16 mouse cellular contexts compared by ENCODE assay signal in the genomic region with DNA sequence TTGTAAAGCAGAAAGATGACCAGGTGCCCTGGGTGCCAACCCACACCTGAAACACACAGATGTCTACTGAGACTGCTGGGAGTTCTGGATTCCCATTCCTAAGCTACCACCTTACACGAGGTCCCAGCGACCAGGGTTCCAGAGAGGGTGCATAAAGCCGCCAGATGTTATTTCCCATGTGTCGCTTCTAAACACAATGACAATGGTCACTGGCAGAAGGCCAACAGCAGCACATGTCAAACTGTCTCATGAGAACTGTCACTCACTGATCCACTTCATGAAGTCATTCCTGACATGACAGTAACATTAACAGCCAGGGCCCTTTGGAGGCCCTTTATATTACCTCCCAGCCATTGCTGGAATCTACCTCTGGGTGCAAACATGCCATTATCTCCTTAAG.
DNase-seq lines count a peak whose midpoint lies in the region; ATAC-seq and TF ChIP-seq lines count a peak whose summit lies in the region.
"Had no signal": no experiment of that assay in that cellular context is flagged by ENCODE, and none has a peak within 500 bp of the region (broad histone marks: within the 10 kb centered on the region; RNA-seq: fewer than 3 reads in every experiment).

No protein-coding gene starts in this region.

- peak in 1 of 2 experiments; percentile 33 for DNase-seq in heart, adult 2 months
- DNase-seq in heart, adult 8-10 months (ENCODE audit: low spot score) = no peak
- peak; percentile 87 for DNase-seq in lung, embryonic 14.5 days
- DNase-seq in lung, adult 2 months = no peak
- DNase-seq in lung, postnatal 25 days (ENCODE audit: low spot score) = peak; percentile 36
- no peak for DNase-seq in urinary bladder, postnatal 25 days (ENCODE audit: low spot score)
- DNase-seq in left cerebral cortex, postnatal 4 days = no peak
- DNase-seq: adrenal gland, postnatal 14 days; B cell, adult 2 months; cerebellum, adult 9-11 months; liver; right cerebral cortex, adult 18-20 months had no signal

- TF ChIP-seq EP300 in heart, adult 2 months (IDR thresholded peaks at IDR 0.05; ENCODE audit: insufficient read depth, low read depth, low read length) = no peak

- TF ChIP-seq CTCF in heart, adult 2 months (IDR thresholded peaks at IDR 0.05) = no peak
- TF ChIP-seq CTCF in lung, embryonic 14.5 days (IDR thresholded peaks at IDR 0.05; ENCODE audit: low read depth) = no peak
- no peak for TF ChIP-seq CTCF in lung, adult 2 months (IDR thresholded peaks at IDR 0.05; ENCODE audit: insufficient read depth, low read length)

- H3K4me2 ChIP-seq in lung, embryonic 14.5 days = peak overlapping the region; percentile 30
- peak overlapping the region; percentile 29; the same call in 1 of the 2 replicates for H3K4me2 ChIP-seq in heart, embryonic 16.5 days (ENCODE audit: low read depth, low read length)
- H3K4me2 ChIP-seq: neural tube, embryonic 15.5 days had no signal

- no peaks in the 10 kb centered on the region for H3K9me3 ChIP-seq in lung, embryonic 14.5 days (ENCODE audit: low read depth, low read length)
- H3K9me3 ChIP-seq in heart, embryonic 16.5 days (replicated peaks; ENCODE audit: control insufficient read depth, low read length) = no peaks in the 10 kb centered on the region
- H3K9me3 ChIP-seq: forebrain, embryonic 10.5 days; neural tube, embryonic 15.5 days had no signal

- H3K9ac ChIP-seq in heart, adult 2 months (ENCODE audit: low read depth, low read length) = no peak overlapping the region
- H3K9ac ChIP-seq in lung, embryonic 14.5 days = no peak overlapping the region
- H3K9ac ChIP-seq in heart, embryonic 16.5 days (ENCODE audit: low read length) = no peak overlapping the region
- H3K9ac ChIP-seq: neural tube, embryonic 15.5 days had no signal

- peaks cover 15% of the 10 kb centered on the region for H3K4me1 ChIP-seq in heart, adult 2 months (ENCODE audit: control insufficient read depth, insufficient read depth, low read length)
- H3K4me1 ChIP-seq in lung, embryonic 14.5 days (ENCODE audit: insufficient read depth) = peaks cover 29% of the 10 kb centered on the region
- peaks cover 24% of the 10 kb centered on the region for H3K4me1 ChIP-seq in lung, adult 2 months (ENCODE audit: control insufficient read depth, insufficient read depth, low read length)
- peaks cover 27% of the 10 kb centered on the region for H3K4me1 ChIP-seq in heart, embryonic 16.5 days (ENCODE audit: control insufficient read depth, insufficient read depth, low read length)

- peak overlapping the region; percentile 26 for H3K27ac ChIP-seq in heart, adult 2 months
- peak overlapping the region; percentile 55 for H3K27ac ChIP-seq in lung, embryonic 14.5 days (ENCODE audit: low read depth)
- peak overlapping the region; percentile 71 for H3K27ac ChIP-seq in heart, embryonic 16.5 days (ENCODE audit: low read length)
- H3K27ac ChIP-seq: forebrain, embryonic 10.5 days; kidney, postnatal 0 days; neural tube, embryonic 15.5 days had no signal

- H3K4me3 ChIP-seq in heart, adult 2 months = no peak overlapping the region
- H3K4me3 ChIP-seq in lung, embryonic 14.5 days (ENCODE audit: low read depth, low read length) = no peak overlapping the region
- H3K4me3 ChIP-seq in lung, adult 2 months (replicated peaks; ENCODE audit: extremely low read depth, low read depth, low read length) = no peak overlapping the region
- H3K4me3 ChIP-seq in heart, embryonic 16.5 days (ENCODE audit: low read length) = no peak overlapping the region
- H3K4me3 ChIP-seq: forebrain, embryonic 10.5 days; neural tube, embryonic 15.5 days had no signal

- ATAC-seq in lung, embryonic 14.5 days (ENCODE audit: insufficient read depth) = peak; percentile 72
- ATAC-seq in heart, embryonic 16.5 days (replicated peaks; ENCODE audit: extremely low read depth, insufficient read depth, low FRiP score) = no peak

- no peak for TF ChIP-seq POLR2A in heart, adult 2 months (IDR thresholded peaks at IDR 0.05; ENCODE audit: insufficient read depth, low read depth, low read length)
- TF ChIP-seq POLR2A in lung, adult 2 months (IDR thresholded peaks at IDR 0.05; ENCODE audit: borderline replicate concordance, extremely low read depth, low read depth, low read length) = no peak

- 20% methylated on average over 4 of the region's 4 CpGs for WGBS in heart, adult 2 months
- WGBS in lung, embryonic 14.5 days = 40% methylated on average over 4 of the region's 4 CpGs
- WGBS in lung, adult 2 months = 30% methylated on average over 4 of the region's 4 CpGs
- WGBS in heart, embryonic 16.5 days = 30% methylated on average over 4 of the region's 4 CpGs

- no peaks in the 10 kb centered on the region for H3K79me2 ChIP-seq in heart, adult 2 months (replicated peaks; ENCODE audit: control insufficient read depth, insufficient read depth, low read length)

- no peaks in the 10 kb centered on the region for H3K36me3 ChIP-seq in heart, adult 2 months (ENCODE audit: control insufficient read depth, insufficient read depth, low read length)
- no peaks in the 10 kb centered on the region; the same call in 1 of the 2 replicates for H3K36me3 ChIP-seq in lung, embryonic 14.5 days (ENCODE audit: insufficient read depth)
- no peaks in the 10 kb centered on the region for H3K36me3 ChIP-seq in heart, embryonic 16.5 days (ENCODE audit: control insufficient read depth, insufficient read depth)
- H3K36me3 ChIP-seq: forebrain, embryonic 10.5 days; neural tube, embryonic 15.5 days had no signal

- no peaks in the 10 kb centered on the region for H3K27me3 ChIP-seq in heart, adult 2 months (ENCODE audit: control insufficient read depth, insufficient read depth, low read length)
- H3K27me3 ChIP-seq in lung, embryonic 14.5 days (ENCODE audit: insufficient read depth, low read length) = no peaks in the 10 kb centered on the region
- H3K27me3 ChIP-seq in heart, embryonic 16.5 days (ENCODE audit: control insufficient read depth, insufficient read depth, low read length) = no peaks in the 10 kb centered on the region
- H3K27me3 ChIP-seq: neural tube, embryonic 15.5 days had no signal

- intact Hi-C loops in heart, adult 2 months (cut with DNase I) = no loop called here
- intact Hi-C loops in left cerebral cortex, postnatal 4 days (cut with DNase I) = no loop called here

Comparison
In these comparisons a context has a peak if more than half of its experiments do, and no peak if none do; other contexts are left out.
1. DNase-seq: peak in lung, embryonic 14.5 days (single experiment) and lung, postnatal 25 days (single experiment); none in heart, adult 8-10 months (single experiment), lung, adult 2 months (single experiment), urinary bladder, postnatal 25 days (single experiment) and left cerebral cortex, postnatal 4 days (single experiment).
2. Peak in every context shown above with its lines, with median percentiles within 50 percentile points of each other: H3K27ac ChIP-seq.